Mouse (Mus musculus): Measurements from ENCODE around the gene Lrch4.

DNA sequence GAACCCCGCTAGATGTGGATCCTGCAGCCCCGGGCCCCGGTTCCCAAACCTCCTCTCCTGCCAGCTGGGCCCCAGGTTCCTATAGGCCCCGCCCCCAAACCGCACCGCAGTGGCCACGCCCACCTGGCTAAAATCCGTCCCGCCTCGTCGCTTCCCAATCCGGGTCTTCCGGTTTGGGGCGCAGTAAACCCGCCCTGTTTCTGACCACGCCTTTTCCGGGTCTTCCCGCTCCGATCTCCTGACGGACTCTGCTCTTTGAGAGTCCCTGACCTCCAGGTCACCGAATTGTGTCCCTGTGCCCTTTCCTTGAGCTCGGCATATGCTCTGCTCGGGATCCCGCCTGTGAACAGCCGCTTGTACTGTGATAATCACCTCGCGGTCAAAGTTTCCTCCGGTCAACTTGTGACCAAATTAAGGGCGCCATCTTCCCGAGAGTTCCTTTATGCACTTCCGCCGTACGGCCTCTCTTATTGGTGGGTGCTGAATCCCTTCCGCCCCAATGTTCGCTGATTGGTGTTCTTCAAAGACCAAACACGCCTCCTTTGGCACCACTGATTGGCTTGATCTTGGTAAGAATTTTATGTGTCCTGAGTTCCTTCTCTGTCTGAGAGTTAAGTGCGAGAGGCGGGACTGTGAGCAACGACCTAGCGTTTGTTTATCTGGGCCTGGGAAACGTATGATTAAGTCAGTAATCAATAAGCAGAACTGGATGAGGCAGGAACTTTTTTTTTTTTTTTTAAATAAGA lies 28.1 kb upstream of the Lrch4 start, which contains the start of gene Mospd3:
- no peak for TF ChIP-seq CTCF (IDR thresholded peaks at IDR 0.05)
- TF ChIP-seq EP300 (IDR thresholded peaks at IDR 0.05): peak; percentile 83; the same call in 1 of the 2 replicates
